Mouse (Mus musculus): ENCODE data around the gene Pdlim4. TPM values are rescaled to one million over a fixed set of nuclear protein-coding genes. Genes with fewer than 3 reads are reported as not detected.
A peak's percentile ranks its signal among the peaks of the same experiment; 100 is the strongest.

Gene Pdlim4
- polyA plus RNA-seq, 1 experiment from 2014 or later, result 22.6 TPM

GRCm38 (mm10) chr11:54100045-54100691 lies 31.4 kb upstream of the Pdlim4 start, which contains the start of gene P4ha2:
P4ha2 (plus strand) TSS chr11:54100095.
- Histone ChIP-seq H3K27me3 (replicated peaks; ENCODE audit: control insufficient read depth, insufficient read depth, low read length) (0 out of 2 replicates have a peak, but pooled peaks cover 3% of the 10 kb centered on the region), H3K36me3 (ENCODE audit: control insufficient read depth, insufficient read depth) (no peaks in the 10 kb centered on the region), H3K4me3 (ENCODE audit: low read depth, low read length) (peak within 1 kb of the TSS; percentile 66), H3K27ac (ENCODE audit: low read depth, low read length) (no peak within 1 kb of the TSS), H3K9ac (ENCODE audit: low read depth, low read length) (peak within 1 kb of the TSS; percentile 53), H3K4me1 (replicated peaks; ENCODE audit: control insufficient read depth, insufficient read depth, low read length) (no peaks in the 10 kb centered on the region; the same call in 1 of the 2 replicates), H3K4me2 (replicated peaks; ENCODE audit: low read depth) (peak within 1 kb of the TSS; percentile 99), H3K9me3 (ENCODE audit: control insufficient read depth) (no peaks in the 10 kb centered on the region)
- no peak for TF ChIP-seq CTCF (IDR thresholded peaks at IDR 0.05; ENCODE audit: low read depth)
- WGBS, result 63% methylated on average over 10 of the region's 10 CpGs
- ATAC-seq, result 0 out of 2 replicates have a peak, but pooled peaks have one; percentile 7

- TF ChIP-seq CTCF (IDR thresholded peaks at IDR 0.05; ENCODE audit: low read depth), result peak; percentile 83
Observed at GRCm38 (mm10) chr11:54093000-54093399, 24.2 kb upstream of the Pdlim4 start.

GRCm38 (mm10) chr11:54092188-54092587 lies 23.4 kb upstream of the Pdlim4 start:
- no peaks in the 10 kb centered on the region for H3K27me3 ChIP-seq (replicated peaks; ENCODE audit: control insufficient read depth, insufficient read depth, low read length)
- WGBS, result 62% methylated on average over 7 of the region's 7 CpGs
- no peak overlapping the region for H3K4me2 ChIP-seq (replicated peaks; ENCODE audit: low read depth)
- TF ChIP-seq CTCF (IDR thresholded peaks at IDR 0.05; ENCODE audit: low read depth), result no peak
- H3K9ac ChIP-seq (ENCODE audit: low read depth, low read length), result no peak overlapping the region
- H3K4me1 ChIP-seq (replicated peaks; ENCODE audit: control insufficient read depth, insufficient read depth, low read length), result no peaks in the 10 kb centered on the region
- ATAC-seq, result no peak
- H3K4me3 ChIP-seq (ENCODE audit: low read depth, low read length), result no peak overlapping the region
- no peaks in the 10 kb centered on the region for H3K36me3 ChIP-seq (ENCODE audit: control insufficient read depth, insufficient read depth)
- H3K27ac ChIP-seq (ENCODE audit: low read depth, low read length), result no peak overlapping the region
- H3K9me3 ChIP-seq (ENCODE audit: control insufficient read depth), result no peaks in the 10 kb centered on the region

More at GRCm38 (mm10) chr11:54093000-54093399, 24.2 kb upstream of the Pdlim4 start:
- Histone ChIP-seq H3K4me1 (replicated peaks; ENCODE audit: control insufficient read depth, insufficient read depth, low read length) (no peaks in the 10 kb centered on the region), H3K9me3 (ENCODE audit: control insufficient read depth) (no peaks in the 10 kb centered on the region), H3K4me3 (ENCODE audit: low read depth, low read length) (no peak overlapping the region), H3K9ac (ENCODE audit: low read depth, low read length) (no peak overlapping the region), H3K36me3 (ENCODE audit: control insufficient read depth, insufficient read depth) (no peaks in the 10 kb centered on the region), H3K27ac (ENCODE audit: low read depth, low read length) (no peak overlapping the region), H3K4me2 (replicated peaks; ENCODE audit: low read depth) (no peak overlapping the region), H3K27me3 (replicated peaks; ENCODE audit: control insufficient read depth, insufficient read depth, low read length) (no peaks in the 10 kb centered on the region)
- 8% methylated on average over 3 of the region's 3 CpGs for WGBS
- ATAC-seq, result no peak

GRCm38 (mm10) chr11:54091726-54092125 lies 22.9 kb upstream of the Pdlim4 start:
- H3K27ac ChIP-seq (ENCODE audit: low read depth, low read length), result no peak overlapping the region
- no peak for ATAC-seq
- no peaks in the 10 kb centered on the region for H3K36me3 ChIP-seq (ENCODE audit: control insufficient read depth, insufficient read depth)
- H3K9ac ChIP-seq (ENCODE audit: low read depth, low read length), result no peak overlapping the region
- WGBS, result 59% methylated on average over 8 of the region's 8 CpGs
- no peaks in the 10 kb centered on the region for H3K27me3 ChIP-seq (replicated peaks; ENCODE audit: control insufficient read depth, insufficient read depth, low read length)
- no peak overlapping the region for H3K4me3 ChIP-seq (ENCODE audit: low read depth, low read length)
- no peaks in the 10 kb centered on the region for H3K4me1 ChIP-seq (replicated peaks; ENCODE audit: control insufficient read depth, insufficient read depth, low read length)
- no peaks in the 10 kb centered on the region for H3K9me3 ChIP-seq (ENCODE audit: control insufficient read depth)
- no peak overlapping the region for H3K4me2 ChIP-seq (replicated peaks; ENCODE audit: low read depth)
- no peak for TF ChIP-seq CTCF (IDR thresholded peaks at IDR 0.05; ENCODE audit: low read depth)

- Histone ChIP-seq H3K9me3 (ENCODE audit: control insufficient read depth) (no peaks in the 10 kb centered on the region), H3K4me3 (ENCODE audit: low read depth, low read length) (no peak overlapping the region), H3K27ac (ENCODE audit: low read depth, low read length) (no peak overlapping the region), H3K27me3 (replicated peaks; ENCODE audit: control insufficient read depth, insufficient read depth, low read length) (no peaks in the 10 kb centered on the region), H3K36me3 (ENCODE audit: control insufficient read depth, insufficient read depth) (no peaks in the 10 kb centered on the region), H3K4me2 (replicated peaks; ENCODE audit: low read depth) (no peak overlapping the region), H3K9ac (ENCODE audit: low read depth, low read length) (no peak overlapping the region), H3K4me1 (replicated peaks; ENCODE audit: control insufficient read depth, insufficient read depth, low read length) (no peaks in the 10 kb centered on the region)
- no peak for ATAC-seq
- 86% methylated on average over 1 of the region's 1 CpGs for WGBS
- no peak for TF ChIP-seq CTCF (IDR thresholded peaks at IDR 0.05; ENCODE audit: low read depth)
Observed at GRCm38 (mm10) chr11:54090091-54090879, 21.5 kb upstream of the Pdlim4 start.

GRCm38 (mm10) chr11:54088947-54089317 lies 20.1 kb upstream of the Pdlim4 start:
- peak; percentile 97 for ATAC-seq
- no peaks in the 10 kb centered on the region for H3K9me3 ChIP-seq (ENCODE audit: control insufficient read depth)
- 0 out of 2 replicates have a peak overlapping the region, but pooled peaks have one; percentile 2 for H3K4me2 ChIP-seq (replicated peaks; ENCODE audit: low read depth)
- no peaks in the 10 kb centered on the region for H3K27me3 ChIP-seq (replicated peaks; ENCODE audit: control insufficient read depth, insufficient read depth, low read length)
- H3K4me1 ChIP-seq (replicated peaks; ENCODE audit: control insufficient read depth, insufficient read depth, low read length), result no peaks in the 10 kb centered on the region
- no peak overlapping the region for H3K27ac ChIP-seq (ENCODE audit: low read depth, low read length)
- H3K9ac ChIP-seq (ENCODE audit: low read depth, low read length), result no peak overlapping the region
- WGBS, result 18% methylated on average over 5 of the region's 5 CpGs
- no peaks in the 10 kb centered on the region for H3K36me3 ChIP-seq (ENCODE audit: control insufficient read depth, insufficient read depth)
- peak; percentile 92 for TF ChIP-seq CTCF (IDR thresholded peaks at IDR 0.05; ENCODE audit: low read depth)
- H3K4me3 ChIP-seq (ENCODE audit: low read depth, low read length), result no peak overlapping the region
